Mouse (Mus musculus) lung, adult 2 months (tissue): Measurements from ENCODE around the gene Tph1.

ENCODE experiments used
- CTCF ChIP-seq: fragments of 200-500 bp; IDR thresholded peaks from 2 replicates; pipeline ENCODE4 v1.5.1; 2011; ENCODE audit warnings: mild to moderate bottlenecking, low read length, control low read depth; ENCODE audit not compliant: insufficient read depth
- POLR2A ChIP-seq: fragments of 200-500 bp; IDR thresholded peaks from 2 replicates; pipeline ENCODE4 v1.6.1; 2011; ENCODE audit warnings: low read depth, mild to moderate bottlenecking, control low read depth, low read length, borderline replicate concordance; ENCODE audit errors: extremely low read depth

GRCm38 (mm10) chr7:46618416-46619110, 53.8 kb downstream of the Tph1 start:
- no peak for TF ChIP-seq POLR2A
- TF ChIP-seq CTCF = no peak
